Mouse (Mus musculus): ENCODE data around the gene Bco1.

Gene Bco1

GRCm38 (mm10) chr8:117095647-117096046 is at the start of gene Bco1:
Gene Bco1 (plus strand): TSS chr8:117095854.
- no peak for DNase-seq (ENCODE audit: low read depth, low spot score)

- no peak for DNase-seq (ENCODE audit: low read depth, low spot score)
Observed at GRCm38 (mm10) chr8:117049444-117049843, 46.2 kb upstream of the Bco1 start.

- DNase-seq (ENCODE audit: low read depth, low spot score) = no peak
Observed at GRCm38 (mm10) chr8:117050763-117051162, 44.9 kb upstream of the Bco1 start.

GRCm38 (mm10) chr8:117051316-117051715 is 44.3 kb upstream of the Bco1 start:
- DNase-seq (ENCODE audit: low read depth, low spot score) = no peak

- DNase-seq (ENCODE audit: low read depth, low spot score) = no peak
Observed at GRCm38 (mm10) chr8:117053135-117054079, 42.2 kb upstream of the Bco1 start.

GRCm38 (mm10) chr8:117054146-117054545 is 41.5 kb upstream of the Bco1 start:
- DNase-seq (ENCODE audit: low read depth, low spot score) = no peak

- no peak for DNase-seq (ENCODE audit: low read depth, low spot score)
Observed at GRCm38 (mm10) chr8:117055097-117055496, 40.6 kb upstream of the Bco1 start.

GRCm38 (mm10) chr8:117059021-117059420 is 36.6 kb upstream of the Bco1 start:
- DNase-seq (ENCODE audit: low read depth, low spot score) = no peak

- no peak for DNase-seq (ENCODE audit: low read depth, low spot score)
Observed at GRCm38 (mm10) chr8:117060306-117060705, 35.3 kb upstream of the Bco1 start.

- no peak for DNase-seq (ENCODE audit: low read depth, low spot score)
Observed at GRCm38 (mm10) chr8:117061180-117061880, 34.3 kb upstream of the Bco1 start.

- no peak for DNase-seq (ENCODE audit: low read depth, low spot score)
Observed at GRCm38 (mm10) chr8:117066955-117067354, 28.7 kb upstream of the Bco1 start.

- no peak for DNase-seq (ENCODE audit: low read depth, low spot score)
Observed at GRCm38 (mm10) chr8:117067396-117067795, 28.3 kb upstream of the Bco1 start.

- DNase-seq (ENCODE audit: low read depth, low spot score) = no peak
Observed at GRCm38 (mm10) chr8:117068294-117068693, 27.4 kb upstream of the Bco1 start.

- DNase-seq (ENCODE audit: low read depth, low spot score) = no peak
Observed at GRCm38 (mm10) chr8:117069708-117070107, 25.9 kb upstream of the Bco1 start.

GRCm38 (mm10) chr8:117074350-117075182 is 21.1 kb upstream of the Bco1 start:
- no peak for DNase-seq (ENCODE audit: low read depth, low spot score)

- no peak for DNase-seq (ENCODE audit: low read depth, low spot score)
Observed at GRCm38 (mm10) chr8:117078367-117078926, 17.2 kb upstream of the Bco1 start.

- no peak for DNase-seq (ENCODE audit: low read depth, low spot score)
Observed at GRCm38 (mm10) chr8:117079652-117080051, 16.0 kb upstream of the Bco1 start.

GRCm38 (mm10) chr8:117082399-117082872 is 13.2 kb upstream of the Bco1 start, which contains the start of gene Pkd1l2:
Gene Pkd1l2 (minus strand): TSS chr8:117082449.
- no peak for DNase-seq (ENCODE audit: low read depth, low spot score)

GRCm38 (mm10) chr8:117082947-117083559 is 12.6 kb upstream of the Bco1 start:
- no peak for DNase-seq (ENCODE audit: low read depth, low spot score)

- DNase-seq (ENCODE audit: low read depth, low spot score) = no peak
Observed at GRCm38 (mm10) chr8:117085521-117085920, 10.1 kb upstream of the Bco1 start.

GRCm38 (mm10) chr8:117087036-117087435 is 8.6 kb upstream of the Bco1 start:
- DNase-seq (ENCODE audit: low read depth, low spot score) = no peak
